Mouse (Mus musculus): Measurements from ENCODE around the gene Dis3l.

- TF ChIP-seq CTCF (IDR thresholded peaks at IDR 0.05; ENCODE audit: control insufficient read depth, insufficient read depth, low read length) (no peak), POLR2A (IDR thresholded peaks at IDR 0.05; ENCODE audit: borderline replicate concordance, control insufficient read depth, low read depth, low read length) (no peak)
Measured at GRCm38 (mm10) chr9:64261023-64261422, 80.1 kb downstream of the Dis3l start.

All from bone marrow, adult 2 months (tissue).